Mouse (Mus musculus): ENCODE results near the gene Adora2b. TPM values are rescaled to one million over a fixed set of nuclear protein-coding genes. Genes with fewer than 3 reads are reported as not detected.

Adora2b gene
- total RNA-seq (2014; rRNA removed) (0.07 TPM in 1 of 2 replicates, not detected in the other), polyA plus RNA-seq (2012; rRNA removed) (0.07 and 0.11 TPM in 2 replicates)

DNA sequence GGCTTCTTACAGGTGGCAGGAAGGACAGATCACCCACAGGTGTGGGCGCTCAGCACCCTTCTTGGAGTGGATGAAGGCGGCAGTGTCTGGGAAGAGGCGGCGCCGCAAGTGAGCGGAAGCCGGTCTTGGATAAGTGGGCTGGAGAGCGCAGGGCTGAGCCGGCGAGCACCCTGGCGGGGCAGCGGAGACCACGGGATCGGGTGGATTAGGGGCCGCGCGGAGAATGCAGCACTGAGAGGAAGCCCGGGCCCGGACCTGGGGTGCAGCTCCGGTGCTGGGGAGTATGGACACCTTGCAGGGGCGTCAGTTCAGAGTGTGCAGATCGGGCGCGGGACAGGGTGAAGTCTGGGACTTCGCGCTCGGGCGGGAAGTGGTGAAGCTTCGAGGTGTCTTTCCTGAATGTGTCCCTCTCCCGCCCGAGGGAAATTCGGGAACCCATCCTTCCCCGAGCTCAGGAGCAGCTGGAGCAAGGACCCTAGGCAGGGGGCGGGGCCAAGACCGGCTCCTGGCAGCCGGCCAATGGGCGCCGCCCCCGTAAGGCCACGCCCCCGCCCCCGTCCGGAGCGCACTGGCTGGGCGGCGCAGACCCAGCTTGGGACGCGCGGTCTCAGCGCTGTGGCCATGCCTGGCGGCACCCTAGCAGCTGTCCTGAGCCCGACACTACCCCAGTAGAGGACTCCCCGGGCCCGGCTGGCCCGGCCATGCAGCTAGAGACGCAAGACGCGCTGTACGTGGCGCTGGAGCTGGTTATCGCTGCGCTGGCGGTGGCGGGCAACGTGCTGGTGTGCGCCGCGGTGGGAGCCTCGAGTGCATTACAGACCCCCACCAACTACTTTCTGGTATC, at the start of gene Adora2b:
Adora2b (plus strand) TSS at position 584 of the 844 bp plus-strand sequence.
- WGBS: 1% methylated on average over 69 of the region's 69 CpGs
- Histone ChIP-seq H3K36me3 (ENCODE audit: control insufficient read depth, insufficient read depth, low read length) (no peaks in the 10 kb centered on the region), H3K27ac (replicated peaks; ENCODE audit: insufficient read depth, low read depth, low read length) (no peak within 1 kb of the TSS), H3K4me1 (ENCODE audit: control insufficient read depth, insufficient read depth, low read length) (peaks cover 3% of the 10 kb centered on the region; the same call in 1 of the 2 replicates), H3K4me3 (ENCODE audit: insufficient read depth, low read depth, low read length) (peak within 1 kb of the TSS; percentile 69), H3K79me2 (ENCODE audit: control insufficient read depth, insufficient read depth, low read length) (no peaks in the 10 kb centered on the region), H3K27me3 (ENCODE audit: control insufficient read depth, insufficient read depth, low read length) (peaks cover 12% of the 10 kb centered on the region; the same call in 1 of the 2 replicates), H3K9ac (ENCODE audit: low read depth, low read length) (0 out of 2 replicates have a peak within 1 kb of the TSS, but pooled peaks have one; percentile 10)
- TF ChIP-seq POLR2A (IDR thresholded peaks at IDR 0.05; ENCODE audit: extremely low read depth, insufficient read depth, low read length): no peak
- TF ChIP-seq CTCF (IDR thresholded peaks at IDR 0.05; ENCODE audit: low read depth, low read length): no peak
- DNase-seq (ENCODE audit: extremely low read depth, low read depth, low spot score): no peak

DNA sequence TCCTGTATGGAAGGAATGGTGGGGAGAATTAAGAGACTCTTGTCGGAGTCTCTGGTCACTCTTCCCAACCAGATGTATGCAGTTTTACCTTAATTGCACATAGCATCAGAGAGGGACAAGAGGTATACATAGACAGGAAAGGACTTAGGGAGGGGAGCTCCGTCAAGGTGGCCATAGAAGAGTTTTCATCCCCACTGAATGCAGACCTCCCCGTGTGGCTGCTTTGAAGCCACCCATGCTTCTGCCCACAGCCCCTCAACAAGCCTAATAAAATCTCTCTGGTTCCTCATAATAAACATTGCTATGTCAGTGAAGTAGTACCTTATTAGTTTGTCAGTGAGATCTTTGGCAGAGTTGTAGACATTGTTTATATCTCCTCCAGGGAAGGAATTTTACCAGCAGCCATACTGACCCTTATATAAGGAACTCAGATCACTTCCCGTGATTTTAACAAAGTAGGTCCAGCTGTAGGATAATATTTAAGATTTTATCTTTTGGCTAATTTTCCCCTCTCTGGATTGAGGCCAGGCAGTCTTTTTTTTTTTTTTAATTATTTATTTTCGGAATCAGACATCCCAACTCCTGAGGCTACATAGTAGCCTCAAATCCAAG, 47.8 kb upstream of the Adora2b start:
- Histone ChIP-seq H3K4me1 (ENCODE audit: control insufficient read depth, insufficient read depth, low read length) (no peaks in the 10 kb centered on the region), H3K4me3 (ENCODE audit: insufficient read depth, low read depth, low read length) (no peak overlapping the region), H3K27ac (replicated peaks; ENCODE audit: insufficient read depth, low read depth, low read length) (no peak overlapping the region), H3K79me2 (ENCODE audit: control insufficient read depth, insufficient read depth, low read length) (no peaks in the 10 kb centered on the region), H3K27me3 (ENCODE audit: control insufficient read depth, insufficient read depth, low read length) (no peaks in the 10 kb centered on the region), H3K9ac (ENCODE audit: low read depth, low read length) (no peak overlapping the region), H3K36me3 (ENCODE audit: control insufficient read depth, insufficient read depth, low read length) (no peaks in the 10 kb centered on the region)
- no peak for TF ChIP-seq POLR2A (IDR thresholded peaks at IDR 0.05; ENCODE audit: extremely low read depth, insufficient read depth, low read length)
- TF ChIP-seq CTCF (IDR thresholded peaks at IDR 0.05; ENCODE audit: low read depth, low read length): no peak
- 88% methylated on average over 5 of the region's 5 CpGs for WGBS
- DNase-seq (ENCODE audit: extremely low read depth, low read depth, low spot score): no peak

DNA sequence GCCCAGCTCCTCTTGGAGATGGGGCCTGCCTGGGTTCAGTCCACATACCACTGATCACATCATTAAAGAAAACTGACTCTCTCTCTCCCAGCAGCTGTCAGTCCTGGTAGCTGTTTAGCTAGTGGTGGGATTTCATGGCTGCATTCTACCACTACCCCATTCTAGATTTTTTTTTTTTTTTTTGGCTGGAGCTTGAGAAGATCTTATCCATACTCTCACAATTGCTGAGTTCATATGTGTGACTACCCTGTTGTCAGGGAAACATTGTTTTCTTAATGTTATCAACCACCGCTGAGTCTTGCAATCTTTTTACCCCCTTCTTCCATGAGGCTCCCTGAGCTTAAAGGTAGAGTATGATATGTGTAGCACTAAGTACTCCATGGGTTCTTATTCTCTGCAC, 46.1 kb upstream of the Adora2b start:
- Histone ChIP-seq H3K27me3 (ENCODE audit: control insufficient read depth, insufficient read depth, low read length) (no peaks in the 10 kb centered on the region), H3K27ac (replicated peaks; ENCODE audit: insufficient read depth, low read depth, low read length) (no peak overlapping the region), H3K79me2 (ENCODE audit: control insufficient read depth, insufficient read depth, low read length) (no peaks in the 10 kb centered on the region), H3K36me3 (ENCODE audit: control insufficient read depth, insufficient read depth, low read length) (no peaks in the 10 kb centered on the region), H3K4me3 (ENCODE audit: insufficient read depth, low read depth, low read length) (no peak overlapping the region), H3K9ac (ENCODE audit: low read depth, low read length) (no peak overlapping the region), H3K4me1 (ENCODE audit: control insufficient read depth, insufficient read depth, low read length) (no peaks in the 10 kb centered on the region)
- no peak for DNase-seq (ENCODE audit: extremely low read depth, low read depth, low spot score)
- TF ChIP-seq CTCF (IDR thresholded peaks at IDR 0.05; ENCODE audit: low read depth, low read length) (no peak), POLR2A (IDR thresholded peaks at IDR 0.05; ENCODE audit: extremely low read depth, insufficient read depth, low read length) (no peak)
- 97% methylated on average over 1 of the region's 1 CpGs for WGBS

DNA sequence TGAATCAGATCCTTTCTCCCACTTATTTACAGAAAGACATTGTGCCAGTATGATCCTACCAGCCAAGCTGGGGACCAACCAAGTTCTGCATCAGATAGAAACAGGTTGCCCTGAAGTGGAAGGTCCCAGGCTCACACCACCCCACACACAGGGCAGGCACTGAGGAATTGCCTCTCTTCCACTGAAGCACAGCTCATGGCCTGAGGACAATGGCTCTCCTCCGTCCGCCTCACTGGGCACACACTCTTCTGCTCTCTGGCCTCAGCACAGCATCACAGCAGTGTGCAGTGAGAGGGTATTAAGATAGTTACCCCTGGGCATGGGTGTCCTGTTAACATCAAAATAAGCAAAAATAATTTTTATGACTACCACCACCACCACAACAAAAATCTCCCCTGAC, 39.7 kb upstream of the Adora2b start:
- TF ChIP-seq POLR2A (IDR thresholded peaks at IDR 0.05; ENCODE audit: extremely low read depth, insufficient read depth, low read length): no peak
- no peak for TF ChIP-seq CTCF (IDR thresholded peaks at IDR 0.05; ENCODE audit: low read depth, low read length)
- Histone ChIP-seq H3K27me3 (ENCODE audit: control insufficient read depth, insufficient read depth, low read length) (no peaks in the 10 kb centered on the region), H3K9ac (ENCODE audit: low read depth, low read length) (no peak overlapping the region), H3K36me3 (ENCODE audit: control insufficient read depth, insufficient read depth, low read length) (no peaks in the 10 kb centered on the region), H3K79me2 (ENCODE audit: control insufficient read depth, insufficient read depth, low read length) (no peaks in the 10 kb centered on the region), H3K4me3 (ENCODE audit: insufficient read depth, low read depth, low read length) (no peak overlapping the region), H3K27ac (replicated peaks; ENCODE audit: insufficient read depth, low read depth, low read length) (no peak overlapping the region), H3K4me1 (ENCODE audit: control insufficient read depth, insufficient read depth, low read length) (peaks cover 2% of the 10 kb centered on the region; the same call in 1 of the 2 replicates)
- no peak for DNase-seq (ENCODE audit: extremely low read depth, low read depth, low spot score)
- WGBS: 100% methylated on average over 2 of the region's 2 CpGs

DNA sequence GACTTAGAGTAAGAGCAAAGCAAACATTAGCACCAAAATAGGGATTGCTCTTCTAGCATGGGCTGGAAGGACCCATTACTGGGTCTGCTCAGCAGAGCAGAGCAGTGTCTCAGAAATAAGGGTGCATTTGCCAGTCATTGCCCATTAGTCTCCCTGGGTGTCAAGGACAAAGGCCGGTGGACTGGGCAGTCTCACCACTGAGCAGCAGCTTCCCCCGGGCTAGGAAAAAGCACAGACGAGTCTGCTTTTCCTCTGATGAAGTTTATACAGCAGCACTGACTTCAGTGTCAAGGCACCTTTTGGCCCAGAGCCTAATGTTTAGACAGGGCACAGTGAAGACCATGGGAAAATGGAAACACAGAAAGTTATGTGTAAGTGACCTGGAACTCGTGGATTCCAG, 38.9 kb upstream of the Adora2b start:
- WGBS: 53% methylated on average over 4 of the region's 4 CpGs
- Histone ChIP-seq H3K9ac (ENCODE audit: low read depth, low read length) (no peak overlapping the region), H3K27me3 (ENCODE audit: control insufficient read depth, insufficient read depth, low read length) (no peaks in the 10 kb centered on the region), H3K4me3 (ENCODE audit: insufficient read depth, low read depth, low read length) (no peak overlapping the region), H3K79me2 (ENCODE audit: control insufficient read depth, insufficient read depth, low read length) (no peaks in the 10 kb centered on the region), H3K36me3 (ENCODE audit: control insufficient read depth, insufficient read depth, low read length) (no peaks in the 10 kb centered on the region), H3K4me1 (ENCODE audit: control insufficient read depth, insufficient read depth, low read length) (peaks cover 2% of the 10 kb centered on the region; the same call in 1 of the 2 replicates), H3K27ac (replicated peaks; ENCODE audit: insufficient read depth, low read depth, low read length) (no peak overlapping the region)
- no peak for DNase-seq (ENCODE audit: extremely low read depth, low read depth, low spot score)
- TF ChIP-seq POLR2A (IDR thresholded peaks at IDR 0.05; ENCODE audit: extremely low read depth, insufficient read depth, low read length): no peak
- TF ChIP-seq CTCF (IDR thresholded peaks at IDR 0.05; ENCODE audit: low read depth, low read length): no peak
